Mouse (Mus musculus) macrophage (primary cell): ENCODE measurements around the gene Prss21. TPM values are rescaled to one million over a fixed set of nuclear protein-coding genes. Genes with fewer than 3 reads are reported as not detected.

Experiments used
- H3K27ac ChIP-seq: fragments of 350-480 bp; formaldehyde crosslinking; 2 replicates; pipeline ENCODE4 v1.9.0; 2021
- H3K36me3 ChIP-seq: fragments of 350-480 bp; formaldehyde crosslinking; 2 replicates; pipeline ENCODE4 v1.9.0; 2021; ENCODE audit errors: inconsistent target
- H3K4me3 ChIP-seq: fragments of 350-480 bp; formaldehyde crosslinking; 2 replicates; pipeline ENCODE4 v1.9.0; 2021; ENCODE audit errors: inconsistent target
- H3K79me2 ChIP-seq: fragments of 350-480 bp; formaldehyde crosslinking; 2 replicates; pipeline ENCODE4 v1.9.0; 2021; ENCODE audit errors: inconsistent target
- WGBS: methylation state at CpG from one replicate; pipeline ENCODE4 v1.1.7; 2026; ENCODE audit warnings: inconsistent platforms; ENCODE audit not compliant: missing documents; 5-methylcytosine and 5-hydroxymethylcytosine counted together
- polyA plus RNA-seq: library from polyadenylated mRNA; stranded (reverse); fragments of 250-400 nt; gene quantifications from 3 replicates; pipeline ENCODE4 v1.2.4, GENCODE M21; 2018; ENCODE audit warnings: inconsistent platforms
- total RNA-seq, 78 experiments: library from RNA; depleted of rRNA; stranded (reverse); fragments of 250-400 nt; gene quantifications; 1 replicate in 9 of 78; 2 replicates in 24 of 78; 3 replicates in 43 of 78; 4 replicates in 2 of 78; pipeline ENCODE4 v1.2.4; 2018; ENCODE audit warnings: inconsistent platforms in 56 of 78

Prss21 gene
- total RNA-seq (2018; cell fraction: chromatin; rRNA removed): not detected
- not detected for total RNA-seq (2018; cell fraction: cytosol; rRNA removed)
- total RNA-seq (2018; cell fraction: nucleus; rRNA removed): not detected
- not detected in 3 replicates for polyA plus RNA-seq

DNA sequence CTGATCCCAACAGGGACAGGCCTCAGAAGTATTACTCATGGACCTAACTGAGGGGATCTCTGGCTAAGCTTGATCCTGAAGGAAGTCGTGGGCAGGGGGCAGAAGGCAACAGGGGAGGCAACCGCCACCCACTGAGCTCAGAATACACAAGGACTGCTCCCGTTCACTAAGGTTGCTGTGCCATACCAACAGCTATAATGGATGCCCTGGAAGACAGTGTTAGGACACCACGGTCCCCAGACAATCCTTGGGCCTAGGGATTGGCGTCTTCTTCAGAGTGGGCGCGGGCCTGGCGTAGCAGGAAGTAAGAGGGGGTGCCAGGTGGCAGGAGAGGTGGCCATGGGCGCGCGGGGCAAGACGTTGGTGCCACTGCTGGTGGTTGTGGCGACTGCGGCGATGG, at the start of gene Prss21:
Gene Prss21 (plus strand): TSS at position 301 of the 400 bp plus-strand sequence.
- WGBS: 90% methylated on average over 15 of the region's 15 CpGs
- Histone ChIP-seq H3K36me3 (no peaks in the 10 kb centered on the region), H3K27ac (no peak within 1 kb of the TSS), H3K79me2 (no peaks in the 10 kb centered on the region), H3K4me3 (no peak within 1 kb of the TSS)

DNA sequence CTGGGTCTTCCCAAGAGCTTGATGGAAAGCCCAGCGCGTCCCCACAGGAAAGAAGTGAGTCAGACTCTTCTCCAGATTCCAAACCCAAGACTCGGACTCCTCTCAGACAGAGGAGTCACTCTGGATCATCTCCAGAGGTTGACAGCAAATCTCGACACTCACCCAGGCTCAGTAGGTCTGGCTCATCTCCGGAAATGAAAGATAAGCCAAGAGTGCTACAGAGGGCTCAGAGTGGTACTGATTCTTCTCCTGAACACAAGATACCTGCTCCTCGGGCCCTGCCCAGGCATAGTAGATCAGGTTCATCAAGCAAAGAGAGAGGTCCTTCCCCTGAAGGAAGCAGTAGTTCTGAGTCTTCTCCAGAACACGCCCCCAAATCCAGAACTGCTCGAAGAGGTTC, 49.3 kb upstream of the Prss21 start:
- no peak overlapping the region for H3K27ac ChIP-seq
- WGBS: 96% methylated on average over 8 of the region's 8 CpGs

DNA sequence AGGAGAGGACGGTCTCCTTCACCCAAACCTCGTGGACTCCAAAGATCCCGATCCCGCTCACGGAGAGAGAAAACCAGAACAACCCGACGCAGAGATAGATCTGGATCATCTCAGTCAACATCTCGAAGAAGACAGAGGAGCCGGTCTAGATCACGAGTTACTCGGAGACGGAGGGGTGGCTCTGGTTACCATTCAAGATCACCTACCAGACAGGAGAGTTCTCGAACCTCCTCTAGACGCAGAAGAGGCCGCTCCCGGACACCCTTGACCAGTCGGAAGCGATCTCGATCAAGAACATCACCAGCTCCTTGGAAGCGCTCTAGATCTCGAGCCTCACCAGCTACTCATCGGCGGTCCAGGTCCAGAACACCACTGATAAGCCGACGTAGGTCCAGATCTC, 48.6 kb upstream of the Prss21 start:
- peaks cover 68% of the 10 kb centered on the region; the same call in 1 of the 2 replicates for H3K79me2 ChIP-seq
- no peak overlapping the region for H3K27ac ChIP-seq
- H3K36me3 ChIP-seq: peaks cover 98% of the 10 kb centered on the region
- 96% methylated on average over 22 of the region's 25 CpGs for WGBS
- H3K4me3 ChIP-seq: no peak overlapping the region

More for the DNA sequence above, 49.3 kb upstream of the Prss21 start:
- Histone ChIP-seq H3K79me2 (peaks cover 74% of the 10 kb centered on the region), H3K4me3 (no peak overlapping the region), H3K36me3 (peaks cover 99% of the 10 kb centered on the region)

DNA sequence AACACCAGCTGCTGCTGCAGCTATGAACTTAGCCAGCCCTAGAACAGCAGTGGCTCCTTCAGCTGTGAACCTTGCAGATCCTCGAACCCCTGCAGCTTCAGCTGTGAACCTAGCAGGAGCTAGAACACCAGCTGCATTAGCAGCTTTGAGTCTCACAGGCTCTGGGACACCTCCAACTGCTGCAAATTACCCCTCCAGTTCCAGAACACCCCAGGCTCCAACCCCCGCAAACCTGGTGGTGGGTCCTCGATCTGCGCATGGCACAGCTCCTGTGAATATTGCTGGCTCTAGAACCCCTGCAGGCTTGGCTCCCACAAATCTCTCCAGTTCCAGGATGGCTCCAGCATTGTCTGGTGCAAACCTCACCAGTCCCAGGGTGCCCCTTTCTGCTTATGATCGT, 47.1 kb upstream of the Prss21 start:
- no peak overlapping the region for H3K4me3 ChIP-seq
- peaks cover 92% of the 10 kb centered on the region for H3K36me3 ChIP-seq
- H3K79me2 ChIP-seq: peaks cover 53% of the 10 kb centered on the region; the same call in 1 of the 2 replicates
- no peak overlapping the region for H3K27ac ChIP-seq
- 98% methylated on average over 4 of the region's 5 CpGs for WGBS

DNA sequence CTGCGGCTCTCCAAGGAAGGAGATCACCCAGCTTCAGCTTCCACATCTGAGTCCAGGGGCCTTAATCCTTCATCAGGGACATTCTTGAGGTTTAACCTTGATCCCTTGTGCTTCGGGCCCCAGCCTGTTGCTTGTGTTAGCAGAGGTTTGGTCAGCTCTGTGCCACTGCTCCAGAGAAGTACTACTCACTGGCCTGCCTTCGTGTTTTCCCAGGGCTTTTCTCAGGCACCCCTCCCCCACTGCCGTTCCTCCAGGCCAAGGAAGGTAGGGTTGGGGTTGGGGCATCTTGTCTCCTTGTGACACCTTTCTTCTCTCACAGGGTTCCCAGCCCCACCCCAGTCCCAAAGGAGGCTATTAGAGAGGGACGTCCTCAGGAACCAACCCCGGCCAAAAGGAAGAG, 45.8 kb upstream of the Prss21 start:
- Histone ChIP-seq H3K27ac (no peak overlapping the region), H3K4me3 (no peak overlapping the region), H3K36me3 (peaks cover 78% of the 10 kb centered on the region), H3K79me2 (peaks cover 51% of the 10 kb centered on the region; the same call in 1 of the 2 replicates)
- 91% methylated on average over 4 of the region's 6 CpGs for WGBS

DNA sequence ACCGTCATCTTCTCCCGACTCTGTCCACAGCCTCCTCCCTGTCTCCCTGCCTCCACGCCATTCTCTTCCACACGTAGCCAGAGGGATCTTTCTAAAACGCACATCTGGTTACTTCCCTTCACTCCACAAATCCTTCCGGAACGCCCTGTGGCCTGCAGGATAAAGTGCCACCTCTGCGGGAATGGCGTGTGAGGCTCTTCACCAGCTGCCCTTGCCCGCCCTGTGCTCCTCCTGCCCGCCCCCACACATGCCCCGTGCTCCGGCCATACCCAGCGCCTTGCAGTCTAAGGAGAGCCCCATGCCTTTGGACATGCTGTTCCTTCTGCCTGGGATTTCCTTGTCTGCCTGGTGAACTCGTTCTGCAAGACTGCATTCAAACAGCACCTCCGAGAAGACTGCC, 44.8 kb upstream of the Prss21 start:
- peaks cover 69% of the 10 kb centered on the region for H3K36me3 ChIP-seq
- H3K27ac ChIP-seq: no peak overlapping the region
- H3K79me2 ChIP-seq: peaks cover 51% of the 10 kb centered on the region
- H3K4me3 ChIP-seq: no peak overlapping the region
- WGBS: 94% methylated on average over 15 of the region's 16 CpGs

DNA sequence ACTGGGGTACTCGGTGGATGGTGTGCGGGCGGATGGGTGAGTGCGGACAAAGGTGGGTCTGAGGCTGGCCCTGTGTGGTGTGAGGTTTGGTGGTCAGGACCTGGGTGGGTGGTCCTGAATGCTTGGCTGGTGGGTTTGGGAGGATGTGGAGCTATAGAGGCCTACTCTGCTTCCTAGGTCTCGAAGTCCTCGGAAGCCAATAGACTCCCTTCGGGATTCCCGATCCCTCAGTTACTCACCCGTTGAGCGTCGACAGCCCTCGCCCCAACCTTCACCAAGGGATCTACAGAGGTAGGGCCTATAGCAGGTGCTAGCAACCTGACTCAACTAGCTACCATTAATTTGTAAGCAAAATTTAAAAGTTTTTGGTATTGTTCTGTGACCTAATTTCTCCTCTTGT, 44.2 kb upstream of the Prss21 start:
- H3K4me3 ChIP-seq: no peak overlapping the region
- WGBS: 96% methylated on average over 12 of the region's 12 CpGs
- H3K36me3 ChIP-seq: peaks cover 63% of the 10 kb centered on the region
- H3K27ac ChIP-seq: no peak overlapping the region
- peaks cover 51% of the 10 kb centered on the region for H3K79me2 ChIP-seq

DNA sequence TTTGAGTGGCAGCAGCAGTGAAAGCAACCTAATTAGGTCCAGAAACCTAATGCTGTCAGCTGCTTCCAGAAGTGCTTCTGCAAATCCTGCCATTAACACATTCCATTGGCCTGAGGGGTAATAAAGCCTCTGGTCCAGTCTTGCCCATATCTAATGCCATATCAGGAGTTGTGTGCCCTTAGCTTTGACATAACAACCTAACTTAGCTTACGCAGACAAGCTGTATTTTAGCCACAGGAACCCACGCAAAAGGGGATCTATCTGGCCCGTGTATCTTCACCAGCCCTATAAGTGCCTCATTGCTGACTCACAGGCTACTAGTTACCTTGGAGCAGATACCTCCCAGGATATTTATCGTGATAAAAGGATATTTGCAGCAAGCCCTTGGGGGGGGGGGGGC, 42.3 kb upstream of the Prss21 start:
- 87% methylated on average over 4 of the region's 4 CpGs for WGBS
- Histone ChIP-seq H3K27ac (no peak overlapping the region), H3K79me2 (peaks cover 32% of the 10 kb centered on the region), H3K4me3 (no peak overlapping the region), H3K36me3 (peaks cover 43% of the 10 kb centered on the region)

DNA sequence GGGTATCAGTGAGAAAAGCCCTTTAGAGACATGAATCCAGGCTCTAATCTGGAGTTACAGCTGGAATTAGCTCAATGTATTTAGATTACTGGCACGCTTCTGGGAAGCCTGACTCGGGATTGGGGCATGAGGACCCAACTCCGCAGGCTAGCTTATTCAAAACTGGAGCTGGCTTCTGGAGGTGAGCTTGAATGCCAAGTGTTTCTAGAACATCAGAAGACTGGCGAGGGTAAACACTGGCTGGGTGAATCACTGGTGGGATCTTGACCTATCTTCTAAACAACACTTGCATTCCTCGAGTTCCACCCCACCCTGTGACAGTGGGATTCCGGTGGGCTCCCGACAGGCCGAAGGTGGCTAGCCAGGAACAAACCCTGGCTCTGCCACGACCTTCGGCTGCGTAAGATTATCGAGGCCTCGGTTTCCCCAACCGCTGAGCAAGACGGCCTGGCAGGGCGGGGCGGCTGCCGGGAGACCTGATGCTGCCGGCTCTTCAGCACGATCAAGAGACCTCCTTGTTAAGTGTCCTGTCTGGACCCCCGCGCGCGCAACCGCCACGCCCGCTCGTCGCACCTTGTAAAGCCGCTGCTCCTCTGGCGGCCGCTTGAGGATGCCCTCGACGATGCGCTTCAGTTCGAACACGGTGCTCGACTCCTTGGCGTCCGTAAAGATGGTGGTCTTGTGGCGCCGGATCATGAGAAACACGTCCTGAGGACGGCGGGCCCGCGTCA, 39.4 kb upstream of the Prss21 start:
- H3K4me3 ChIP-seq: peak overlapping the region; percentile 78
- peaks cover 28% of the 10 kb centered on the region for H3K79me2 ChIP-seq
- 3% methylated on average over 47 of the region's 47 CpGs for WGBS
- peak overlapping the region; percentile 34 for H3K27ac ChIP-seq
- peaks cover 15% of the 10 kb centered on the region for H3K36me3 ChIP-seq

DNA sequence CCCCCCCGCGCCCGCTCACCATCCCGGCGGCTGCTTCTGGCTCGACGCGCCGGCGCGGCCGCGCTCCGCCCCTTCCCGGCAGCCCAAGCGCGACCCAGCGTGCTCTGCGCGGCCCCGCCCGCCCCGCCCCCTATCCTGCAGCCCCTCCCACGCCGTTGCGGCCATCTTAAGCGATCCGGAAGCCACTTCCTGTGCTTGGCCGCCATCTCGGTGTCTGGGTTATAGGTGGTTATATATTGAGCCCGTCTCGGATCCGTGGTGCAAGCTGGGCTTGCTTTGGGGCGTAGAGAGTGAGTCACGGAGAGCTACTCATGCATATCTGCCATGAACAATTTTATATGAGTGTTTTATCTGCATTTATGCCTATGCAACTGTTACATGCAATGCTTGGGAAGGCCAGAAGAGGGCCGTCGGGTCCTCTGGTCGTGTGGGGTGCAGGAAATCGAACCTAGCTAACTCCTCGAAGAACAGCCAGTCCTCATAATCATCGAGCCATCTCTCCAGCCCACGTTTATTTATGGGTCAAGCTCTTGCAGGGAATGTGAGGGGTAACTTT, 38.7 kb upstream of the Prss21 start, which contains the start of gene Elob:
Gene Elob (minus strand): TSS at position 73 of the 556 bp plus-strand sequence.
- WGBS: under 1% methylated on average over 25 of the region's 42 CpGs
- Histone ChIP-seq H3K27ac (peak within 1 kb of the TSS; percentile 80), H3K79me2 (peaks cover 28% of the 10 kb centered on the region), H3K4me3 (peak within 1 kb of the TSS; percentile 78), H3K36me3 (peaks cover 8% of the 10 kb centered on the region)

DNA sequence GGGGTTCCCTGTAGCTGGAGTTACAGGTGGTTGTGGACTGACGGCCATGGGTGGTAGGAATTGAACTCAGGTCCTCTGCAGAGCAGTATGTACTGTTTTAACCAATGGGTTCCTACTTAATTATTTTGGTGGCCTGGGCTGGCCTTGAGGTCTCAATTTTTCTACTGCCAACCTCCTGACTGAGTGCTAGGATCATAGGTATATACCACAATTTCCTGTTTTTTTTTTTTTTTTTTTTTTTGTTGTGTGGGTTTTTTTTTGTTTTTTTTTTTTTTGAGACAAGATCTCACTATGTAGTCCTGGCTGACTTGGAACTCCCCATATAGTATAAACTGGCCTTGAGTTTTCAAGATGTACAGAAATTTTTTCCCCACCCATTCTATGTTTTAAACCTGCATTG, 36.7 kb upstream of the Prss21 start:
- H3K36me3 ChIP-seq: no peaks in the 10 kb centered on the region
- WGBS: 92% methylated on average over 1 of the region's 1 CpGs
- H3K4me3 ChIP-seq: no peak overlapping the region
- peaks cover 25% of the 10 kb centered on the region for H3K79me2 ChIP-seq
- H3K27ac ChIP-seq: no peak overlapping the region

DNA sequence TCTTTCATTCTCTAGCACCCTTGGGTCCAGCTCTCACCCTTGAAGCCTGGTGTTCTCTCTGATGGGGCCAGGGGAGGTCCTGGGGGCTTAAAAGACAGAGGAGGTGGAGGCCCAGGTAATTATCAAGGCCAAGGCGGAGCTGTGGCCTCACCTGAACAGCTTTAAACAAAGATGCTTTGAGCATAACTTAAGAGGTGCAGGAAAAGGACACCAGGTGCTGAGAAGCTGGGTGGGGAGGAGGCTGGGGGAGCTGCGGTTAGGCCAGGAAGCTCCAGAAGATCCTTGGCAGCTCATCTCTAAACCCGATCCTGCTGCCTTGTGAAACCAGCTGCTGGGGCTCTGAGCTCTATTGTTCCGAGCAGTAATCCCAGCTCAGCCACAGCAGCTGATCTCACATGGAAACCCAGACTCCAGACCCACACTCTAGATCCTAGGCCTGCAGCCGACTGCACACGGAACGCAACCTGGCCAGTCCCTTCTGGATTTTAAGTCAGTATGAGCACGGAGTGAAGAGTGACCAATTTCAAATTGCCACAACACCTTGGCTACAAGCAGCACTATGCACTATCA, 31.8 kb upstream of the Prss21 start, which contains the start of gene Prss33:
Gene Prss33 (minus strand): TSS at position 51 of the 570 bp plus-strand sequence.
- Histone ChIP-seq H3K4me3 (no peak within 1 kb of the TSS), H3K36me3 (no peaks in the 10 kb centered on the region)
- WGBS: 95% methylated on average over 8 of the region's 8 CpGs

DNA sequence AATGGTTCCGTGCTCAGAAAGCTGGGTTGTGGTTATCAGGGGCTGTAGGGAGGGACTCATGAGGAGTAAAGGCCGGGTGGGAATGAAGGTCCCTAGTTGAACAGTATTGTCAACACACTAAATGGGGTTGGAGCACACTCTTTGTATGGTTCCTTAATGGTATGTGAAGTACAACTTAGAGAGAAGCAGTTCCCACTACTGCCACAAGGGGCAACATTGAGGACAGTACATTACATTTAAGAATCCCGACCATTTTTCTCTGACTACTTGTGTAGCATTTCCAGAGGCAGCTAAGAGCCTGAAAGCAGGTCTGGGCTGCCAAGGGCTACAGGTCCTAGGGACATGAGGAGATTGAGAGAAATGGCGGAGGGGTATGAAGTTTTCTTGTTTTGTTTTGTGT, 26.7 kb upstream of the Prss21 start:
- no peak overlapping the region for H3K4me3 ChIP-seq
- H3K36me3 ChIP-seq: no peaks in the 10 kb centered on the region
- 34% methylated on average over 4 of the region's 4 CpGs for WGBS
- no peaks in the 10 kb centered on the region for H3K79me2 ChIP-seq
- H3K27ac ChIP-seq: no peak overlapping the region

More for the DNA sequence above, 31.8 kb upstream of the Prss21 start, which contains the start of gene Prss33:
- Histone ChIP-seq H3K27ac (no peak within 1 kb of the TSS), H3K79me2 (no peaks in the 10 kb centered on the region)

DNA sequence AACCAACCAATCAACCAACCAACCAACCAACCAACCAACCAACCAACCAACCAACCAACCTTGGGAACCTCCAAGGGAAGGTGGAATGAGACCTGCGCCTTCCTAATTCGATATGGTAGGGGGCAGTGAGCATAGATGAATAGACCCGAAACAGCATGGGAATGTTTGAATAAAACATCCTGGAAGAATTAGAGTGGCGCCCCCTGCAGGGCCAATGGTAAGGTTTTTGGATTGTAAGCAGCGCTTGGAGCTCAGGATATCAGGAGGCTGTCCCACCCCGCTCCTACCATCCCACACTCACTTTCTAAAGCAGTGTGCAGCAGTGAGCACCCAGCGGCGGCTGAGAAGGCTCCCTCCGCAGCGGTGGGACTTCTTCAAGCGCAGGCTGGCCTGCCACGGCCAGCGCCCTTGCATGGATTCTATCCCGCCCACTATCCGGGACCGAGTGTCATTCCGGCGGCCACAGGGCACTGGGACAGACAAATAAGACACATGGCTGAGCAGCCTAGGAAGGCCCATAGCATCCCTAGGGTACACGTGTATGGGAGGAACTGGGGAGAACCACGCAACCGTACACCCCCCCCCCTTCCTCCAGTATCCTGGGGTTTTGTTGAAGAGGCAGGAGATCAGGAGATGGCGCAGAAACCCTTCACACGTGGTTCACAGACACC, 24.6 kb upstream of the Prss21 start:
- no peaks in the 10 kb centered on the region for H3K79me2 ChIP-seq
- no peak overlapping the region for H3K27ac ChIP-seq
- no peaks in the 10 kb centered on the region for H3K36me3 ChIP-seq
- 78% methylated on average over 21 of the region's 23 CpGs for WGBS
- no peak overlapping the region for H3K4me3 ChIP-seq
